Mouse (Mus musculus): ENCODE measurements around the gene Adgrf1.

Gene Adgrf1

GRCm38 (mm10) chr17:43270161-43270560 is at the start of gene Adgrf1:
Gene Adgrf1 (plus strand): TSS chr17:43270329.
- no peak for DNase-seq (ENCODE audit: low spot score)

GRCm38 (mm10) chr17:43226101-43226500 is 44.0 kb upstream of the Adgrf1 start:
- DNase-seq (ENCODE audit: low spot score), result no peak

- DNase-seq (ENCODE audit: low spot score), result peak; percentile 28
Measured at GRCm38 (mm10) chr17:43229621-43230513, 40.3 kb upstream of the Adgrf1 start.

- DNase-seq (ENCODE audit: low spot score), result no peak
Measured at GRCm38 (mm10) chr17:43230821-43231220, 39.3 kb upstream of the Adgrf1 start.

DNA sequence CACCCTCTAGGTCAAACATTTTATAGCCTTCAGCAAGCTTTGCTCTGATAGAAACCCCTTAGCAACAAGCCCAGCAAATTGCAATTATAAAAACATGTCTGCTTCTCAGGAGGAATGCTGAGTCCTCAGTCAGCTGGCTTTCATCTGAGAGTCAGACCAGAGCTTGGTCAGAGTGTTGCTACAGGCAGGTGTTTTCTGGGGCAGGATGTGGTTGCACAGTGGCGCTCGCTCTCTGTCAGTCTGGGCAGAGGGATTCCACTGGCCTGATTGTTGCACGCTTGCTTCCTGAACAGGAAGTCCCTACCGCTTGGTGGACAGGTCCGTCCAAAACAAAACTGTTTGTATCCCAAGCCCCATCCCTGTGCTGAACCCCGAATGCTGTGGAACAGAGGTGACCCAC is 37.4 kb upstream of the Adgrf1 start:
- DNase-seq (ENCODE audit: low spot score), result no peak

DNA sequence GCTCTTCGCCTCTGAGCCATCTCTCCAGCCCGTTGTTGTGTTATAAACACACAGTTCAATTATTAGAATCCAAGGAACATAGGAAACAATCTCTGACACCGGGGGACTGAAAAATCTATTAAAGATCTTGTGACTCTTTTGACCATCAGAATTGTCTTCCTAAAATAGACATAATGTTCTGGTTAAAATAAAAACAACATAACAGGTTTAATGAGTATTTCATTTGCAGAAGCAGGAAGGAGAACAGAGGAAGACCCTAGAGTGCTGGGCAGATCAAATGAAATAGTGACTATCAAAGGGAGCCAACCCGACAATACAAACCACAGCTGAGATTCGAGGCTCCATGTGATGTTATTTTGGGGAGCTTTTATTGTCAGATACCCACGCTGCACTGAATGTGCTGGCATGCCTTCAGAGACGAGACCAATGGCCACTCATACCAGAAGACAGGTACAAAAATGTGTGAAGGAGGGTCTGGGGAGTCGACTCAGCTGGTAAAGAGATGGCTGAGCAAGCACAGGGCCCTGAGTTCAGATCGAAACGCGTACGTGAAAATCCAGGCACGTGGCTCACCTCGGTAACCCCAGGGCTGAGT is 33.4 kb upstream of the Adgrf1 start:
- no peak for DNase-seq (ENCODE audit: low spot score)

DNA sequence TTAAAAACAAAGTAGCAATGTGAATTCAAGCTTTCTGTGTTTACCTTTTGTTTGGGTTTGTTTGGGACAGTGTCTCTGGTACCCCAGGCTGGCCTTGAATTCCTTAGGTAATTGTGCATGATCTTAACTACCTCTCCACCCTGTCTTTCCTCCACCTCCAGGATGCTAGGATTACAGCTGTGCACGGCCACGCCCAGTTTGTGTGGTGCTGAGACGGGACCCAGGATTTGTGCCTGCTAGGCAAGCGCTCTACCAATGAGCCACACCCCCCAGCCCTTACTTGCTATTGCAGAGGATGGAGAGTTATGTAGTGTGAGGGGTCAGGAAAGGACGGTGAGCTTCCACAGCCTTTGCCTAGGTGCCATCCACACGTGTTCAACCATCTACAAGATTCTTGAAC is 31.1 kb upstream of the Adgrf1 start:
- DNase-seq (ENCODE audit: low spot score), result no peak

DNA sequence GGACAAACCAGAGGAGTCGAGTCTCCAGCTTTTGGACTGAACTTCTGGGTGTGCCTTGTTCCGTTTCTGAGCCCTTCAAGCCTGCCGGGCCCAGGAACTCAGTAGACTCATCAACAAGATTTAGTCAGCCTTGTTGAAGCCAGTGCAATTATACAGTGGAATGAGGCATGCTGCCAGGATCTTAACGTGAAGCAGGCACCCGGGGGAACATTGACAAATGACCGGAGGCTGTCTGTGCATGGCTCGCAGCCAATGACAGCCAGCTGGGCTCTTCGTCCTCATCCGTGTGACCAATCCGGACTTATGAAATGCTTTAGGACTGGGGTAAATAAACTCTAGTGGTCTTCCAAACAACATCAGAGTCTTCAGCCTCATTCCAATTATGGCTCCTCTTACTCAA is 29.0 kb upstream of the Adgrf1 start:
- no peak for DNase-seq (ENCODE audit: low spot score)

GRCm38 (mm10) chr17:43242609-43243008 is 27.5 kb upstream of the Adgrf1 start:
- DNase-seq (ENCODE audit: low spot score), result no peak

DNA sequence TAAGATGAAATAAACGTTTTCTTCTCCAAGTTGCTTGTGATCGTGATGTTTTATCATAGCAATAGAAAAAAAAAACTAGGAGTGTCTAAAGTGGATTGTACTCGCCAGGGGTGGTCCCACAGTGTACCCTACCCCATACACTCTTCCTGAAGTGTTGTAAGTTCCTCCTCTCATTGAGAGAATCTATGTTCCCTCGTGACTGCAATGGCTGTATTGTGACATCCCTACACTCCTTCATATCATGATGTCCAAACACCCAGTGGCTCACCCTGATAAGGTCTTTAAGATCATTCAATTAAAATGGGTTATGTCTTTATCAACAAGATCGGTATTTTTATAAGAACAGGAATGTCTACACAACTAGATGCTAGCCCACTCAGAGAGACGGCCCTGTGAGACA is 24.8 kb upstream of the Adgrf1 start:
- no peak for DNase-seq (ENCODE audit: low spot score)

DNA sequence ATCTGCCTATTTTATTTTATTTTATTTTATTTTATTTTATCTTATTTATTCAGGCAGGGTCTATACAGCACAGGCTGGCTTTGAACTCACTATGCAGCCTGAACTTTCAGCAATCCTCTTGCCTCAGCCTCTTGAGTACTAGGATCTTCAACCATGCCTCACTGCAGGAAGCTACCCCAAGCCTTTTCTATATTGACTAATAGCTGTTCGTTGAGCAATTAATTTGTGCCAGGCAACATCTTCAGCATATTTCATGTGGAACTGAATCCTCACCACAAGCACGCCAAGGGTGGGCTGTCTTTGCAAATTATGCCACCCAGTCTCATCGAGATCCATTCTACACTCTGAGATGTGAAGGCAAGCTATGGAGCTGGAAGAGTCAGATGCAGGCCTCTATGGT is 22.9 kb upstream of the Adgrf1 start:
- no peak for DNase-seq (ENCODE audit: low spot score)

DNA sequence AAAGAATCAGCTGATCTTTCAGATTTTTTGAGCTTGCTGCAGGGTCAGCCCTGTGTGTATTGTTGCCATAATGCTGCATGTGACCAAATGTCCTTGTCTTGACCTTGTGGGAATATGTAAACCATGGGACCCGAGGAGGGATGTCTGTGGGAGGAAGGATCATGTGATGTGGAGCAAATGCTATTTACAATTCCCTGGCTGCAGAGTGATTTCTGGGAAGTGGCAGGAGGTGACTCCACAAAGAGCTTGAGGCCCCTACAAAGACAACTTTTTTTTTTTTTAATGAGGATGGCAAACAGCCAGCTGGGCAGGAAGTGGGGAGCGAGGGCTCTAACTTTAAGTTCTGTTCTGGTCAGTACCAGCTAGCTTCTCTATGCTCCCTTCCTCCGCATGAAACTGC is 20.5 kb upstream of the Adgrf1 start:
- DNase-seq (ENCODE audit: low spot score), result no peak

DNA sequence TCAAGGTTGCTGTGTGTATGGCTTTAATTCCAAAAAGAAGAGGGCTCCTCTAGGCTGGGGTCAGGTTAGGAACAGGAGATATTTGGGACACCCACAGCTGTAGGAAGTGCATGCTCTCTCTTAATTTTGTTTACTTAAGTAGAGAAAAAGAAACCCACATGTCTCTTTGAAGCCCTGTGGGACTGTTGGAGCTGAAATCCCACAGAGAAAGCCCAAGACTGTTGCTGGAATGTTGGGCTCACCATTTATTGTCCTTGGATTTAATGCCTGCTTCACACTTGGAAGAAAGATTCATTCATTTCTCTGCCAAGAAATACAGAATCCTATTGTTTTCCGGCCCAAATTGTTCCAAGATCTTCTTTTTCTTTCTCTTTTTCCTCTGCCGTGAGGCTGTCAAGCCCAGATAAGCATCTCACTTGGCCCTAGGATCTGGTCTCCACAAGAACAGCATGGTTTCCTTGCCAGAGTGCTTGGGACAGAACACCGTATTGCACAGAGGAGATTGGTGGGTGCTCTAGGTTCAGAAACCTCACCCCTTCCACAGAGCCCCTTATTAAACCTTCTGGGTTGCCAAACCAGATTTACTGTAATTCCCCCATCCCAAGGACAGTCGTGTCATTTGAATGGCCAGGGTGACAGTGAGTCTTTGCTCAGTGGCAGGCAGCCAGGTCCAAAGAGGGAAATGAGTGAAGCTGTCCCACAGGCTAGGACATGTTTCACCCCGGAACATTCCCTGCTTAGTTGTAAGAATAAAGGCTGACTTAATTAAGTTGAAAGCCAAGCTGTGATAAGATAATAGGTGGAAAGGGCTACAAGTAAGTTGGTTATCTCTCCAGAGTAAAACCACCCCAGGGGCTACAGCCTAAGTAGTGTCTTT is 18.6 kb upstream of the Adgrf1 start:
- no peak for DNase-seq (ENCODE audit: low spot score)

DNA sequence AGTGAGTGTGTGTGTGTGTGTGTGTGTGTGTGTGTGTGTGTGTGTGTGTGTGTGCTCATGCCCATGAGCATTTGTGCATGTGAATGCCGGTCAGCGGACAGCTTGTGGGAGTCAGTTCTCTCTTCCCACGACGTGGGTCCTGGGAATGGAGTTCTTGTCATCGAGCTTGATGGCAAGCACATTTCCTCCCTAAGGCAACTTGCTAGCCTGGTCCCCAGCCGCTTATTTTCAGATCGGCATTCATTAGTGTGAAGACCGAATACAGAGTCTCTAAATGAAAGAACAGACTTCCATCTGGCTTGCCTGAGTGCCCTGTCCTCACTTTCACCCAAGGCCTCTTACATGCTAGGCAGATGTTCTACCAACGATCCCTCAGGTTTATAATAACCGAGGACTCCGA is 17.3 kb upstream of the Adgrf1 start:
- DNase-seq (ENCODE audit: low spot score), result no peak

- no peak for DNase-seq (ENCODE audit: low spot score)
Measured at GRCm38 (mm10) chr17:43254261-43254660, 15.9 kb upstream of the Adgrf1 start.

- DNase-seq (ENCODE audit: low spot score), result no peak
Measured at GRCm38 (mm10) chr17:43256536-43257135, 13.5 kb upstream of the Adgrf1 start.

DNA sequence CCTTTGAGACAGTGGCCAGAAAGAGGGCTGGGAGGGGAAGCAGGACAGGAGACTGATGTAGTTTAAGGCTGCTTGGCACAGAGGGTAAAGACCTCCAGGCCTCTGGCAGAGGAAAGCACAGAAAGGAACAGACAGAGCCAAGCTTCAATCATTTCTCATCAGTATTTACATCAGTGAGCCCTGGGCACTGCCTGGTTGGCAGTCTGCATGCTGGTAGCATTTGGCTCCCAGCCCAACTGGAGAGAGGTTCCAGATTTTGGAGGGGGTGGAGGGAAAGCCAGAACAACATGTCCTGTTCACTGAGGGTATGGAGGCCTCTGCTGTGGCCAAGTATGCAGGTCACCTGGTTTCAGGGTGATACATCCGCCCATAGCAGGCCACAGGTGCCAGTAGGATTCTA is 12.4 kb upstream of the Adgrf1 start:
- no peak for DNase-seq (ENCODE audit: low spot score)

DNA sequence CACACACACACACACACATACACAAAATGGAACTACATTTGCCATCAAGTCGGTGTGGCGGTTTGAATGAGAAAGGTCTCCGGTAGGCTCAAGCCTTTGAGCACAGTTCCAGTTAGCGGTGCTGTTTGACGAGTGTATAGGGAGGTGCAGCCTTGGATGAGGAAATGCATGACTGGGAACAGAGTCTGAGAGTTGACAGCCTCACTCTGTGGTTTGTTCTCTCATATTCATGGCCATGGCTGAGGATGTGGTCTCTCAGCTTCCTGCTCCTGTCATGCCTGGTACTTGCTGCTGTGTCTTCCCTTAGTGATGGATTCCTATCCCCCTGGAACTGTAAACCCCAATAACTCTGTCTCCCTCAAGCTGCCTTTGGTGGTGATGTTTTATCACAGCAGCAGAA is 8.2 kb upstream of the Adgrf1 start:
- DNase-seq (ENCODE audit: low spot score), result no peak

- DNase-seq (ENCODE audit: low spot score), result no peak
Measured at GRCm38 (mm10) chr17:43264739-43265138, 5.4 kb upstream of the Adgrf1 start.

GRCm38 (mm10) chr17:43265178-43265837 is 4.8 kb upstream of the Adgrf1 start:
- peak; percentile 44 for DNase-seq (ENCODE audit: low spot score)

GRCm38 (mm10) chr17:43265944-43266343 is 4.2 kb upstream of the Adgrf1 start:
- no peak for DNase-seq (ENCODE audit: low spot score)

DNA sequence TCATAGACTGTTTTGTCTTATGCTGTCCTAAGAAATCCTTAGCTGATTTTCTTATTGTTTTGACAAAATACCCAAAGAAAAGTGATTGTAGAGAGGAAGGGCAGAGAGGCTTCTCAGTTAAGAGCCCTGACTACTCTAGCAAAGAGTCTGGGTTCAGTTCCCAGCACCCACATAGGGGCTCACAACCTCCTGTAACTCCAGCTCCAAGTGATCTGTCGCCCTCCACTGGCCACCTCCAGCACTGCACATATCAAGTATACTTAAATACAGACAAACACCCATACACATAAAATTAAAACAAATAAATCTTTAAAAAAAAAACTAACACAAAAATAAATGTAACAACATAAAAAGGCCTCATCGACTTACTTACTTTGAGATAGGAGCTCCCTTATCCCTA is 3.5 kb upstream of the Adgrf1 start:
- DNase-seq (ENCODE audit: low spot score), result no peak

Measured in spleen, adult 12 weeks (tissue).